Mouse (Mus musculus): ENCODE measurements around the gene Car9. TPM values are rescaled to one million over a fixed set of nuclear protein-coding genes. Genes with fewer than 3 reads are reported as not detected.
A peak's percentile ranks its signal among the peaks of the same experiment; 100 is the strongest.
"Not testable (repeated sequence)": the region's sequence is repeated elsewhere in the genome, so short reads cannot be mapped to it uniquely, and the experiment has no call there.

Gene Car9
- polyA plus RNA-seq, 1 experiment from 2014 or later, result 2.1 TPM

GRCm38 (mm10) chr4:43546375-43547047 lies 39.7 kb downstream of the Car9 start:
- no peak for DNase-seq (ENCODE audit: low spot score)
- H3K9me3 ChIP-seq (ENCODE audit: low read length), result no peaks in the 10 kb centered on the region
- 89% methylated on average over 12 of the region's 12 CpGs for WGBS
- H3K4me1 ChIP-seq (ENCODE audit: insufficient read depth, low read depth, low read length), result no peaks in the 10 kb centered on the region
- H3K4me2 ChIP-seq (replicated peaks; ENCODE audit: low read depth, low read length), result no peak overlapping the region
- peaks cover 86% of the 10 kb centered on the region for H3K36me3 ChIP-seq (ENCODE audit: insufficient read depth, low read length)
- TF ChIP-seq CTCF (IDR thresholded peaks at IDR 0.05) (no peak), EP300 (IDR thresholded peaks at IDR 0.05) (no peak)
- no peak overlapping the region for H3K4me3 ChIP-seq (ENCODE audit: low read depth, low read length)
- no peak for ATAC-seq
- no peaks in the 10 kb centered on the region for H3K27me3 ChIP-seq (replicated peaks; ENCODE audit: insufficient read depth, low read length)
- H3K27ac ChIP-seq (ENCODE audit: low read length), result no peak overlapping the region
- no peak overlapping the region for H3K9ac ChIP-seq (replicated peaks; ENCODE audit: low read depth)

GRCm38 (mm10) chr4:43547160-43547559 lies 40.4 kb downstream of the Car9 start:
- Histone ChIP-seq H3K4me1 (ENCODE audit: insufficient read depth, low read depth, low read length) (no peaks in the 10 kb centered on the region), H3K9me3 (ENCODE audit: low read length) (no peaks in the 10 kb centered on the region), H3K4me3 (ENCODE audit: low read depth, low read length) (no peak overlapping the region), H3K27ac (ENCODE audit: low read length) (no peak overlapping the region), H3K27me3 (replicated peaks; ENCODE audit: insufficient read depth, low read length) (no peaks in the 10 kb centered on the region), H3K36me3 (ENCODE audit: insufficient read depth, low read length) (peaks cover 83% of the 10 kb centered on the region), H3K9ac (replicated peaks; ENCODE audit: low read depth) (no peak overlapping the region), H3K4me2 (replicated peaks; ENCODE audit: low read depth, low read length) (no peak overlapping the region)
- 90% methylated on average over 8 of the region's 8 CpGs for WGBS
- TF ChIP-seq EP300 (IDR thresholded peaks at IDR 0.05), result no peak
- TF ChIP-seq CTCF (IDR thresholded peaks at IDR 0.05), result no peak
- ATAC-seq (no peak), DNase-seq (ENCODE audit: low spot score) (no peak)

- Histone ChIP-seq H3K27ac (ENCODE audit: low read length) (no peak overlapping the region), H3K27me3 (replicated peaks; ENCODE audit: insufficient read depth, low read length) (no peaks in the 10 kb centered on the region), H3K4me3 (ENCODE audit: low read depth, low read length) (no peak overlapping the region), H3K36me3 (ENCODE audit: insufficient read depth, low read length) (peaks cover 84% of the 10 kb centered on the region), H3K4me2 (replicated peaks; ENCODE audit: low read depth, low read length) (no peak overlapping the region), H3K4me1 (ENCODE audit: insufficient read depth, low read depth, low read length) (no peaks in the 10 kb centered on the region), H3K9me3 (ENCODE audit: low read length) (no peaks in the 10 kb centered on the region), H3K9ac (replicated peaks; ENCODE audit: low read depth) (no peak overlapping the region)
- no peak for TF ChIP-seq CTCF (IDR thresholded peaks at IDR 0.05)
- TF ChIP-seq EP300 (IDR thresholded peaks at IDR 0.05), result no peak
- ATAC-seq, result no peak
- no peak for DNase-seq (ENCODE audit: low spot score)
- WGBS, result 93% methylated on average over 12 of the region's 12 CpGs
Observed at GRCm38 (mm10) chr4:43549055-43549454, 42.3 kb downstream of the Car9 start.

- H3K27ac ChIP-seq (ENCODE audit: low read length); H3K4me3 ChIP-seq (ENCODE audit: low read depth, low read length); H3K4me1 ChIP-seq (ENCODE audit: insufficient read depth, low read depth, low read length); ATAC-seq; H3K9me3 ChIP-seq (ENCODE audit: low read length); DNase-seq (ENCODE audit: low spot score); H3K4me2 ChIP-seq (replicated peaks; ENCODE audit: low read depth, low read length); H3K27me3 ChIP-seq (replicated peaks; ENCODE audit: insufficient read depth, low read length); H3K9ac ChIP-seq (replicated peaks; ENCODE audit: low read depth): not testable (repeated sequence)
- WGBS, result 68% methylated on average over 6 of the region's 6 CpGs
- peak; percentile 17; the same call in 1 of the 2 replicates for TF ChIP-seq CTCF (IDR thresholded peaks at IDR 0.05)
- peaks cover 79% of the 10 kb centered on the region for H3K36me3 ChIP-seq (ENCODE audit: insufficient read depth, low read length)
Observed at GRCm38 (mm10) chr4:43551854-43552253, 45.1 kb downstream of the Car9 start.

GRCm38 (mm10) chr4:43552437-43552836 lies 45.7 kb downstream of the Car9 start:
- no peaks in the 10 kb centered on the region for H3K27me3 ChIP-seq (replicated peaks; ENCODE audit: insufficient read depth, low read length)
- DNase-seq (ENCODE audit: low spot score) (no peak), ATAC-seq (no peak)
- H3K27ac ChIP-seq (ENCODE audit: low read length), result no peak overlapping the region
- H3K4me1 ChIP-seq (ENCODE audit: insufficient read depth, low read depth, low read length), result peaks cover under 1% of the 10 kb centered on the region; the same call in 1 of the 2 replicates
- peaks cover 73% of the 10 kb centered on the region for H3K36me3 ChIP-seq (ENCODE audit: insufficient read depth, low read length)
- H3K9me3 ChIP-seq (ENCODE audit: low read length), result no peaks in the 10 kb centered on the region
- TF ChIP-seq CTCF (IDR thresholded peaks at IDR 0.05) (no peak), EP300 (IDR thresholded peaks at IDR 0.05) (no peak)
- H3K9ac ChIP-seq (replicated peaks; ENCODE audit: low read depth), result no peak overlapping the region
- WGBS, result 94% methylated on average over 5 of the region's 5 CpGs
- no peak overlapping the region for H3K4me3 ChIP-seq (ENCODE audit: low read depth, low read length)
- H3K4me2 ChIP-seq (replicated peaks; ENCODE audit: low read depth, low read length), result no peak overlapping the region

- TF ChIP-seq EP300 (IDR thresholded peaks at IDR 0.05), result no peak
- TF ChIP-seq CTCF (IDR thresholded peaks at IDR 0.05), result no peak
- Histone ChIP-seq H3K27me3 (replicated peaks; ENCODE audit: insufficient read depth, low read length) (no peaks in the 10 kb centered on the region), H3K9ac (replicated peaks; ENCODE audit: low read depth) (no peak overlapping the region), H3K4me1 (ENCODE audit: insufficient read depth, low read depth, low read length) (peaks cover 15% of the 10 kb centered on the region), H3K9me3 (ENCODE audit: low read length) (no peaks in the 10 kb centered on the region), H3K36me3 (ENCODE audit: insufficient read depth, low read length) (peaks cover 71% of the 10 kb centered on the region), H3K4me2 (replicated peaks; ENCODE audit: low read depth, low read length) (no peak overlapping the region), H3K4me3 (ENCODE audit: low read depth, low read length) (no peak overlapping the region), H3K27ac (ENCODE audit: low read length) (no peak overlapping the region)
- ATAC-seq (no peak), DNase-seq (ENCODE audit: low spot score) (no peak)
Observed at GRCm38 (mm10) chr4:43553891-43554290, 47.1 kb downstream of the Car9 start.

Data from lung, postnatal 0 days (tissue).